ENCODE assay signal across 18 mouse cellular contexts in genomic region chr4:100198275-100198674, GRCm38 (mm10).
"Had no signal": no experiment of that assay in that cellular context is flagged by ENCODE, and none has a peak within 500 bp of the region (broad histone marks: within the 10 kb centered on the region; RNA-seq: fewer than 3 reads in every experiment).

No protein-coding gene starts in this region.

- H3K4me2 ChIP-seq: kidney, embryonic 15.5 days; midbrain, embryonic 13.5 days; neural tube, embryonic 13.5 days had no signal

- H3K27me3 ChIP-seq: kidney, embryonic 15.5 days; megakaryocyte, embryonic 14.5 days; midbrain, embryonic 13.5 days; neural tube, embryonic 13.5 days had no signal

- H3K9me3 ChIP-seq: kidney, embryonic 15.5 days; megakaryocyte, embryonic 14.5 days; midbrain, embryonic 10.5 days; midbrain, embryonic 13.5 days; neural tube, embryonic 13.5 days had no signal

- DNase-seq: kidney, adult 8-10 months; kidney, postnatal 10 days; kidney, postnatal 36 days; layer of hippocampus, postnatal 36 days; liver, postnatal 0 days; lung, postnatal 10 days; lung, postnatal 36 days; thymus, adult 18-20 months; thymus, postnatal 36 days had no signal

- H3K36me3 ChIP-seq: kidney, embryonic 15.5 days; midbrain, embryonic 10.5 days; midbrain, embryonic 13.5 days; neural tube, embryonic 13.5 days had no signal

- H3K4me3 ChIP-seq: kidney, embryonic 15.5 days; left cerebral cortex, adult 2 months; megakaryocyte, embryonic 14.5 days; midbrain, embryonic 10.5 days; midbrain, embryonic 13.5 days; myocyte; neural tube, embryonic 13.5 days had no signal

- H3K9ac ChIP-seq: kidney, embryonic 15.5 days; liver, embryonic 14.5 days; liver, postnatal 0 days; midbrain, embryonic 13.5 days; neural tube, embryonic 13.5 days had no signal

- H3K4me1 ChIP-seq: megakaryocyte, embryonic 14.5 days; midbrain, embryonic 10.5 days; midbrain, embryonic 13.5 days; neural tube, embryonic 13.5 days had no signal

- H3K27ac ChIP-seq: kidney, embryonic 15.5 days; left cerebral cortex, adult 2 months; liver, embryonic 14.5 days; midbrain, embryonic 10.5 days; midbrain, embryonic 13.5 days; neural tube, embryonic 13.5 days had no signal

- ATAC-seq: liver, postnatal 0 days; midbrain, embryonic 13.5 days; midbrain, embryonic 16.5 days had no signal
